29 mouse cellular contexts compared by ENCODE assay signal in genomic region chr12:16457419-16457818, GRCm38 (mm10).
"Had no signal": no experiment of that assay in that cellular context is flagged by ENCODE, and none has a peak within 500 bp of the region (broad histone marks: within the 10 kb centered on the region; RNA-seq: fewer than 3 reads in every experiment).

No protein-coding gene starts in this region.

- H3K9ac ChIP-seq: embryonic facial prominence, embryonic 12.5 days; forebrain, embryonic 12.5 days; forebrain, embryonic 13.5 days; forebrain, embryonic 15.5 days; forebrain, postnatal 0 days; heart, embryonic 12.5 days had no signal

- H3K4me2 ChIP-seq: embryonic facial prominence, embryonic 12.5 days; forebrain, embryonic 12.5 days; forebrain, embryonic 13.5 days; forebrain, embryonic 15.5 days; heart, embryonic 11.5 days; heart, embryonic 12.5 days had no signal

- H3K27me3 ChIP-seq: embryonic facial prominence, embryonic 12.5 days; forebrain, embryonic 12.5 days; forebrain, embryonic 13.5 days; forebrain, embryonic 15.5 days; heart, embryonic 12.5 days had no signal

- ATAC-seq: forebrain, embryonic 13.5 days; forebrain, embryonic 14.5 days; forebrain, embryonic 15.5 days; forebrain, embryonic 16.5 days; forebrain, postnatal 0 days had no signal

- H3K4me3 ChIP-seq: embryonic facial prominence, embryonic 12.5 days; erythroblast, embryonic 14.5 days; forebrain, embryonic 10.5 days; forebrain, embryonic 12.5 days; forebrain, embryonic 13.5 days; forebrain, embryonic 15.5 days; heart, adult 2 months; heart, embryonic 10.5 days; heart, embryonic 12.5 days had no signal

- H3K36me3 ChIP-seq: embryonic facial prominence, embryonic 12.5 days; forebrain, embryonic 10.5 days; forebrain, embryonic 12.5 days; forebrain, embryonic 15.5 days; heart, embryonic 10.5 days; heart, embryonic 12.5 days had no signal

- H3K27ac ChIP-seq: embryonic facial prominence, embryonic 12.5 days; forebrain, embryonic 10.5 days; forebrain, embryonic 12.5 days; forebrain, embryonic 13.5 days; forebrain, embryonic 15.5 days; heart, adult 2 months; heart, embryonic 10.5 days had no signal

- H3K4me1 ChIP-seq: embryonic facial prominence, embryonic 12.5 days; forebrain, embryonic 10.5 days; forebrain, embryonic 12.5 days; forebrain, embryonic 13.5 days; forebrain, embryonic 15.5 days; heart, embryonic 10.5 days; heart, embryonic 12.5 days had no signal

- H3K9me3 ChIP-seq: embryonic facial prominence, embryonic 12.5 days; forebrain, embryonic 10.5 days; forebrain, embryonic 12.5 days; forebrain, embryonic 13.5 days; forebrain, embryonic 15.5 days; heart, embryonic 10.5 days; heart, embryonic 12.5 days had no signal

- DNase-seq: cerebellum, adult 18-20 months; cerebellum, adult 2 months; cerebellum, adult 8-10 months; cerebellum, adult 9-10 months; cerebellum, adult 9-11 months; cerebellum, postnatal 10 days; cerebellum, postnatal 14 days; cerebellum, postnatal 25 days; cerebellum, postnatal 36 days; embryo, embryonic 11 days; forebrain, postnatal 0 days; gastrocnemius, postnatal 10 days; gastrocnemius, postnatal 14 days; gastrocnemius, postnatal 25 days; gastrocnemius, postnatal 36 days; heart, adult 11 months; heart, adult 18-20 months; heart, adult 2 months had no signal
